Mouse (Mus musculus) bone marrow macrophage, adult 2 months (primary cell): ENCODE data around the gene Setd3. TPM values are rescaled to one million over a fixed set of nuclear protein-coding genes. Genes with fewer than 3 reads are reported as not detected.
A peak's percentile ranks its signal among the peaks of the same experiment; 100 is the strongest.

ENCODE experiments used
- H3K27ac ChIP-seq: 2 replicates; pipeline ENCODE4 v1.5.1; 2012; ENCODE audit warnings: low read depth, low read length; ENCODE audit not compliant: insufficient read depth
- H3K4me1 ChIP-seq: 2 replicates; pipeline ENCODE4 v1.6.1; 2012; ENCODE audit warnings: low read length; ENCODE audit not compliant: control insufficient read depth, insufficient read depth
- H3K4me3 ChIP-seq: 2 replicates; pipeline ENCODE4 v1.5.1; 2012; ENCODE audit warnings: mild to moderate bottlenecking, low read length, moderate library complexity; ENCODE audit not compliant: insufficient read depth
- CTCF ChIP-seq: IDR thresholded peaks from 2 replicates; pipeline ENCODE4 v1.5.1; 2012; ENCODE audit warnings: low read depth, mild to moderate bottlenecking, low read length, moderate library complexity
- POLR2A ChIP-seq: IDR thresholded peaks from 2 replicates; pipeline ENCODE4 v1.6.1; 2012; ENCODE audit warnings: mild to moderate bottlenecking, low read depth, low read length, borderline replicate concordance
- polyA plus RNA-seq: library from polyadenylated mRNA; stranded (reverse); fragments of >200 nt; gene quantifications from 2 replicates; pipeline ENCODE4 v1.2.4, GENCODE M21; 2012; ENCODE audit not compliant: missing spikeins, insufficient read depth, insufficient read length

Gene Setd3
- polyA plus RNA-seq, 1 experiment: 75.8 TPM

DNA sequence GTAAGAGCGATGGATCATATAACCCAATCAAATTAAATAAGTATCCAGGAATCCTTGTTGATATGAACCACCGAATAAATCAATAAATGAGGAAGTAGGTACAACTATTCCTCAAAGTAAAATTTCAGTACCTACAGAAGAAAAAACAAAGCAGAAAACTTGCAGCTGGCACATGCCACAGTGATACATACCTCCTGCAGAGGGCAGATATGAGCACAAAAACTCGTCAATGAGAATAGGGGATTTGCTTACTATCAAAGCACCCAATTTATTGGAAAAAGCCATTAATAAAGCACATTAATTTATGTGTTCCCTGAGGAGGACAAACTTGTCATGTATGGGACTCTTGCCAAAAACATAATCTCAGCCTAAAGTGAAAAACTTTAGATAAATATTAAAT lies 29.4 kb downstream of the Setd3 start:
- no peak overlapping the region for H3K27ac ChIP-seq
- TF ChIP-seq POLR2A: no peak
- no peak for TF ChIP-seq CTCF
- no peak overlapping the region for H3K4me3 ChIP-seq
- no peaks in the 10 kb centered on the region for H3K4me1 ChIP-seq

DNA sequence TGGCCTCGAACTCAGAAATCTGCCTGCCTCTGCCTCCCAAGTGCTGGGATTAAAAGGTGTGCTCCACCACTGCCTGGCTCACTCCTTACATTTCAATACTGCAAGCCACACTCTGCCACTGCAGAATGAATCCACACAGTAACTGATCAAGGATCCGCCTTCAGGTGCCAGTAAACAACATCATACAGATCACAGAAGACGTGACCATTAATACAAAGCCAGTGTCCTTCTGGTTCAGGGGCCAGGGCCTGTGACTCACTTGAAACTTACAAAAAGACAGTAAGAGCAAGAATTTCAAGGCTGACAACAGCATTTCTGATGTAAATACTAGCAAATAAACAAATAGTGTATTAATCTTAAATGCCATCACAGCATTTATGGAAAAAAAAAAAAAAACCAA lies 33.9 kb downstream of the Setd3 start:
- Histone ChIP-seq H3K27ac (no peak overlapping the region), H3K4me1 (peaks cover 8% of the 10 kb centered on the region), H3K4me3 (no peak overlapping the region)
- TF ChIP-seq POLR2A (no peak), CTCF (no peak)

DNA sequence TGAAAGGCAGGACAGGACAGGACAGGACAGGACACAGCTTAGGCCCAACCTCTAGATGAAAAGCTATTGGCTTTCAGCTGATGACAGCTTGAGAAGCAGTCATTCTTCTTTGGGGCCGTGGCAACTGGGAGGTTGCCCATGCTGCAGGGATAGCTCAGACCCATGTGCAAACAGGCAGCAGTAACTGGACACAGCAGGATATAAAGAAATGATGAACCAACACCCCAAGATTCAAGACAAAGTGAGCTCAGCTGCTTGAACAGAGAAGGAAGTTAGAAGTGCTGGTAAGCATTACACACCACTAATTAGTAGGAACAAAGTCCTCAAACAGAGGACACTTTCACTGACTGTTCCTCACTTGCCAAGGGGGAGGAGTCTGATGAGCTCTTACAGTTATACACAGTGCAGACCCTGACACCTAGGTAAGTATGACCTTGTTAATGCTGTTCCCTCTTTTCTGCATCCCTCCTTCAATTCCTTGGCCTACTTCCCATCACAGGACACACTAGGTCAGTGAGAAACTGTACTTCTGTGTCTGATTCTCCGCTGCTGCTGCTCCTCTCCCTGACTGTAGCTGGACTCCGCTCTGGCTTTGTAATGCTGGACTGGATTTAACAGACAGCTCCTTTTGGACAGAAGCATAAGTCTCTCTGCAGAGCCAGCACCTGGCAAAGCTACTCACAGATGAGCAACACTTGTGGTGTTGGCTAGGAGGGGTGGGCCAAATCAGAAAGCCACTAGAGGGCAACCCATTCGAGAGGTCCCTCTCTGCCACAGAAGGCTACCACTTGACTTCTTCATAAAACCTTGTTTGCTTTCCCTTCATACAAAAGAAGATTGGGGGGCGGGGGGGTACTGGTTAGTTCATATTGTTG lies 35.3 kb downstream of the Setd3 start:
- no peak for TF ChIP-seq POLR2A
- TF ChIP-seq CTCF: 0 out of 2 replicates have a peak, but pooled peaks have one; percentile 22
- Histone ChIP-seq H3K4me3 (no peak overlapping the region), H3K27ac (no peak overlapping the region), H3K4me1 (peaks cover 8% of the 10 kb centered on the region)

DNA sequence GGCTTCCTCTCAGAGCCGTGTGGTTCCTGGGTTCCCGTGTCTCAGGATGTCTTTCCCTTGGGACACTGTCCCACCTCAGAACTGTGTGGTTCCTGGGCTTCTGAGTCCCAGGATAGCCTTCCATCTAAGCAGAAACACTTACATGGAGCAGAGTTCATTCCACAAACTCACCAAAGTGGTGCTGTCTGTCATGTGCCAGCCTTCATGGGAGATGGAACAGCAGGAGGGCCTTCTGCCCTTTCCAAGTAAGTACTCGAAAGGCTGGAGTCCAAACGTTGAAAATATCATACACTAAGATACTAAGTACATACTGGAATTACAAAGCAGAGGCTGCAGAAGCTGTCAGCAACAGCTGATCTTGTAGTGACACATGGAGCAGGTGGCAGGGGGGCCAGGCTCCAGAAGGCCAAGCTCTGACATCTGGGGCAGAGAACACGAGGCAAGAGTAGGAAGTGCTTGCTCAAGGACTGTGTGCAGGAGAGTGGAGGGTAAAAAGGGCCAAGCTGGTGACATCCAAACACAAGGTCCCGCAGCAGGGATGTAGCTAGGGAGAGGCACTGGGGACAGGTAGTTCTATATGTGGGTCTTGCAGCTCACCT lies 43.4 kb downstream of the Setd3 start:
- TF ChIP-seq CTCF (no peak), POLR2A (no peak)
- H3K27ac ChIP-seq: no peak overlapping the region
- no peak overlapping the region for H3K4me3 ChIP-seq
- H3K4me1 ChIP-seq: no peaks in the 10 kb centered on the region

DNA sequence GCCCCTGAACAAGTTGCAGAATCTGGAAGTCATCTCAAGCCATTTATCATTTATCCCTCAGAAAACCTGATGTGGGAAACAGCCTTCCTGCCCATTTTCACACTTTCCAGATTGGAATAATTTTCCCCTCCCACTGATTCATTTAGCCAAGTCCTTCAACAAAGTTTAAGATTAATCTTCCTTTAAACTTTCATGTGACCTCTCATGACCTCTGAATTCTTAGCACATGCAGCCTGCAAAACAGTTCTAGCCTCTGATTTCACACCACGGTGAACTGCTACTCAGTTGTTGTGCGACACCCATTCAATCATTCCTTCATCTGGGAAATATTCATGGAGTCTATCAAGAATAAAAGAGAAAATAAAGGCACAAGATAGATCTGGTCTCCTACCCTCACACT lies 45.9 kb downstream of the Setd3 start:
- H3K4me3 ChIP-seq: no peak overlapping the region
- TF ChIP-seq CTCF (no peak), POLR2A (no peak)
- no peaks in the 10 kb centered on the region for H3K4me1 ChIP-seq
- H3K27ac ChIP-seq: no peak overlapping the region

DNA sequence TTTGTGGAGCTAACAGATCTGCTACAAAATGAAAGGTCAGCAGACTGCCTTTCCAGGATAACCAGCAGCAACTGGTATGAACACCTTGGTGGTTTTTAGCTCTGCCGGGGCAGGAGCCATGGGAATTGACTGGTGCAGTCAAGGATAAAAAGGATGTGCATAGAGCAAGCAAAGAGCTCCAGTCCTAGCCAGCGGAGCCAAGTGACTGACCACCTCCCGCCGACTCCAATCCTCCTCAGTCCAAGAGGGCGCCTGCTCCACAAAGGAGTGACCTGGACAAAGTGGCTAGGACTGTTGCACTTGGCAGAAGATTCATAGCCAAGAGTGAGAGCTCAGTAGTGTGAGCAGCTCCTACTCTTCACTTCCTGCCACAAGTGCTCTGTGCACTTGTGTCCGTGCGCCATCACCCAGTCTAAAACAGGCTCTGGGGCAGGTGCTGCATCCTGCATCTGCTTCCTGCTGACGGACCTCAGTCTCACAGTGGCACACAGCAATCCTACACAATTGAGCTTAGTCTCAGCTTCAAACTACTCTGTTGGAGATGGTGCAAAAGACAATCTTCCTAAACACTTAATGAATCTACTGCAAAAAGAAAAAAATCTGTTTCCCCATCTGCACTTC lies 46.6 kb downstream of the Setd3 start:
- H3K4me1 ChIP-seq: no peaks in the 10 kb centered on the region
- TF ChIP-seq CTCF (no peak), POLR2A (no peak)
- H3K4me3 ChIP-seq: no peak overlapping the region
- no peak overlapping the region for H3K27ac ChIP-seq

DNA sequence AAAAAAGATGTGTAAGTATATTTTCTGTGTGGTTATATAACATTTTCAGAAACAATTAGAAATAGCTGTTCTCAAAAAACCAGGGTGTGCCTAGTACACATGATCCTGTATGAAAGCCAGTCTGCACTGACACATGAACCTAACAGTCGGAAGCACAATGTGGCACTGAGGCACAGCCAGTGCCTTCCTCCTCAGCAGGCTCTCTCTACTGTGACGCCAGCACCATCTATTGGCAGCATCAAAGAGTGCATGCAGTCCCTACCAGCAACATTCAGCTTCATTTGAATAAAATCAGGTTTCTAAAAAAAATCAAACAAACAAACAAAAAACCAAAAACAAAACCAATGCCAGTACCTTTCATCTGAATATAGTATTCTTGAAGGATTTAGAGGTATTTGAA lies 57.8 kb downstream of the Setd3 start:
- peak; percentile 65 for TF ChIP-seq CTCF
- no peak for TF ChIP-seq POLR2A
- no peak overlapping the region for H3K27ac ChIP-seq
- H3K4me1 ChIP-seq: no peaks in the 10 kb centered on the region
- H3K4me3 ChIP-seq: no peak overlapping the region

DNA sequence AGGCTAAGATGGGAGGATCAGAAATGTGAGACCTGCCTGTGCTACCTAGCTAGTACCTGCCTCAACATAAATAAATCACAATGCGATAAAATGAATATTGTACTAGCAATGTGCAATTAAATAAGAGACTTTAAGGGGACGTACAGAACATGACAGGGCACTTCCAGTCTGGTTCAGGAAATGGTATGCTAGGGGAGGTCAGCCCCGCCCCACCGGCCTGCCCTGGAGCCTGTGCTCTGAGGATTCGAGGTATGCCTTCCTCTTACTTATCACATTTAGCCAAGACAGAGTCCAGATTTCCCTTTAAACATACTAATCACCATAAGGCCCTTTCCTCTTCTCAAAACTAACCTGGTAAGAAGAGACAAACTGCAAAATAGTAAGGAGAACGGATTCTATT lies 58.7 kb downstream of the Setd3 start:
- Histone ChIP-seq H3K4me3 (no peak overlapping the region), H3K27ac (no peak overlapping the region), H3K4me1 (no peaks in the 10 kb centered on the region)
- TF ChIP-seq POLR2A (no peak), CTCF (no peak)

DNA sequence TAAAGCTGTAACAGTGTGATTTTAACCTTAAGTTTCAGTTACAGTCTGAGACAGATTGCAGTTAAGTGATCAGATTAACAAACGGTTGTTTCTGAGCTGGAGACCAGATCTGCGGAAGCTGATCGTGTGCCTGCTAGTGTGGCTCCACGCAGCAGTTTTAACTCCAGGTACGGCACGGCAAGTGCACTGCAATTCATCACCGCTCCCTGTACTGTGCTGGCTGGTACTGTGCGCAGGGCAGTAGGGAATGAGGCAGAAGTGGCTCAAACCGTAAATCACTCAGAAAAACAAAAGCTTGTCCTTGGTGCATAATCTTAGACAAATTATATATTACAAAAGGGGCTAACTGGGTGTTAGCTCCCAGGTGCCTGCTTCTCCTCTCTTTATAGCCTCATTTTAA lies 59.2 kb downstream of the Setd3 start:
- TF ChIP-seq CTCF (no peak), POLR2A (no peak)
- Histone ChIP-seq H3K4me3 (no peak overlapping the region), H3K4me1 (no peaks in the 10 kb centered on the region), H3K27ac (no peak overlapping the region)

DNA sequence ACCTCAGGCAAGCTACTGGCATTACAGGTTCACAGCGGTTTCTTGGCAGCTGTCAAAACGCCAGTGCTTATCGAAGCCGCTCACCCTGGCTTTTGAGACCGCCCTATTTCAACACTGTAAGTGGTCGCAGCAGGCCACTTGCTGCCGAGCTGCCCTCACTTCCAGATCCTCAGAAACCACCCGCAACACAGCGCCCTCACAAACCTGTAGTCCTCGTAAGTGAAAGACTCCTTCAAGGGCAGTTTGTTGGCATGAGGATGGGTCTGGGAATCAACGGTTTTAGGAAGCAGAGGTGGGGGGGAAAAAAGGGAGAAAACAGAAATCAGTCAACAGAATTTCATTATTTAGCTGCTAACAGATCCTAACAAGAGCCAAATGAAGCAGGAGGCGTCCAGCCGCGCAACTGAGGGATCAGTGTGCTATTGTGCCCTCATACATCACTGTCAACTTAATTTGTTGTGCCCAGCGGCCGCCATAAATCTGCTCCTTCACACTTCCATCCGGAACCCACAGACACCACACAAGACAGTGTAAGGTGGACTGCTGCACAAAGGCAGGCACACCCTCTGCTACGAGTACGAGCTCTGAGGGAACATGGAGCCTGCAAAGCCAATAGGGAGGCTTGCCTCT lies 60.1 kb downstream of the Setd3 start:
- H3K4me1 ChIP-seq: no peaks in the 10 kb centered on the region
- no peak overlapping the region for H3K27ac ChIP-seq
- TF ChIP-seq POLR2A (no peak), CTCF (no peak)
- no peak overlapping the region for H3K4me3 ChIP-seq
